Mouse (Mus musculus): ENCODE data around the gene Tmem184b. TPM values are rescaled to one million over a fixed set of nuclear protein-coding genes. Genes with fewer than 3 reads are reported as not detected.

The Tmem184b gene
- 10 to 100 TPM; 37.0 to 43.0 TPM for total RNA-seq (2021)

DNA sequence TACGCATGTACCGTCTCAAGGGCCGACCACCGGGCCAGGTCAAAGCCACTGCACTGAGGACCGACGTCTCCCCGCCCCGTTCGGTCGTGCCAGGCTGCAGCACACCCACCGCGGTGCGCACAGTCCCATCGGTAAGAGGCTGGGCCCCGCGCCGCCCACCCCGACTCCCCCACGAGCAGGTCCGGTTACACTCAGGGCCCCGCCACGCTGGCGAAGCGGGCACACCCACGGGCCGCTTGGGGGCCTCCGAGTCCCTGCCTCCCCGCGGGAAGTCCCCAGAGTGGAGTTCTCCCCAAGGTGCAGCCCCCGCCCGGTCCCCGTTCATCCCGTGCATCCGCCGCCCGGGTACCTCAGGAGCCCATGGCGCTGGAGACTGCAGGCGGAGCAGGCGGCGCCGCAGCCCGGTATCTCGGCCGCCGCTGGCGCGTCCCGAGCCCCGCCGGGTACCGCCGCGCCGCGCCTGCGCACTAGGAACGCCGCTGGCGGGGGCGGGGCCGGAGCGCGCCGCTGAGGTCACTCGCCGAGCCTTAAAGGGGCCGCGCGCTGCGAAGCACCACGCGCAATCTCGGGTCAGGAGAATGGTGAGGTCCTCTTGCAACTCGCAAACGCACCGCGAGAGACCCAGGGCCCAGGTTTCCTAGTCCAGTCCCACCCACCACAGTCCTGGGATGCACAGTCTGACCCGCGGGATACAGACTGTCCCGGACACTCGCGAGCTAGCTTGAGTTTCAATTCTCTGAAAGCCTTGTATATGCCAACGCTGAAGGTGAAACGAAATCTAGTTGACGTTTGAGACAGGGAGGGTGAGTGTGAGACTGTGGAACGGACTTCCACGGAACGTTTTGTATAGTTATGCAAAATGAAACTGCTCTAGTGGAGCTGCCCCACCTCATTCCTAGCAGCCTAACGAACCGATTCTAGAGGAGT lies at the start of gene Tmem184b:
Gene Tmem184b, minus strand, starts transcription at position 734 of the 927 bp plus-strand sequence.
- intact Hi-C loops (cut with DNase I), result loop anchor here (1.0 to 2.0 kb wide), 3 partner anchors 22 to 160 kb away; no protein-coding TSS in a partner anchor
- DNase-seq, result peak; percentile 92 to 93

GRCm38 (mm10) chr15:79448041-79448440 lies 44.7 kb upstream of the Tmem184b start:
- intact Hi-C loops (cut with DNase I), result no loop called here
- DNase-seq, result no peak

DNA sequence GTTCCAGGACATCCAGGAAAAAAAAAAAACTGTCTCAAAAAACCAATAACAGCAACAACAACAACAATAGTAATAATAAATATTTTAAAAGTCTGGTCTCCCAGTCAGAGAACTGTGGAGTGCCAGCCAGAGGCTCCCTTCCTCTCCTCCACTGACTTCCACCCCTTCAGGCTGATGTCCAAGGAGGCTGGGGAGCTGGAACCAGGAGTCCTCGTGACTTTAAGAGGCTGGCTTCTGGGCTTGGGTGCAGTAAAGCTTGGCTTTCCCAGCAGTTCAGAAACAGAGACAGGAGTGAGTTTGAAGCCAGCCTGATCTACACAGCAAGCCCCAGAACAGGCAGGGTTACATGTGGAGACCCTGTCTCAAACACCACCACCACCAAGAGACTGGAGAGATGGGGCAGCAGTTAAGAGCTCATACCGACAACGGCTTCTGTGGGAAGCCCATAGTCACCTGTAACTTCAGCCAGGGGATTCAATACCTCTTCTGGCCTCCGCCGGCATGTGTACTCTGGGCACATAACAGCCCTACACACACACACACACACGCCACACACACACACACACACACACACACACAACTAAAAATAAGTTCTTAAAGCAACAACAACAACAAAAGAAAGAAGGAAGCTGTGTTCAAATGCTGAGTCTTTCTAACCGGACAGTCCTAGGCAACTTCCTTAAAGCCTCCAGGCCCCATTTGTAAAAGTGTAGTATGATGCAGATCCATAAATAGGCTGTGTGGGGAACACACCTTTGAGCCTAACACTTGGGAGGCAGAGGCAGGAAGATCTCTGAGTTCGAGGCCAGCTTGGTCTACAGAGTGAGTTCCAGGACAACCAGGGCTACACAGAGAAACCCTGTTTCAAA lies 42.7 kb upstream of the Tmem184b start:
- intact Hi-C loops (cut with DNase I), result no loop called here
- DNase-seq, result no peak

- no peak for DNase-seq
- intact Hi-C loops (cut with DNase I), result loop anchor here (5.0 kb wide), 1 partner anchor 62 kb away; no protein-coding TSS in a partner anchor
Observed at GRCm38 (mm10) chr15:79443856-79444410, 40.6 kb upstream of the Tmem184b start.

- no peak for DNase-seq
Observed at GRCm38 (mm10) chr15:79442961-79443518, 39.7 kb upstream of the Tmem184b start.

DNA sequence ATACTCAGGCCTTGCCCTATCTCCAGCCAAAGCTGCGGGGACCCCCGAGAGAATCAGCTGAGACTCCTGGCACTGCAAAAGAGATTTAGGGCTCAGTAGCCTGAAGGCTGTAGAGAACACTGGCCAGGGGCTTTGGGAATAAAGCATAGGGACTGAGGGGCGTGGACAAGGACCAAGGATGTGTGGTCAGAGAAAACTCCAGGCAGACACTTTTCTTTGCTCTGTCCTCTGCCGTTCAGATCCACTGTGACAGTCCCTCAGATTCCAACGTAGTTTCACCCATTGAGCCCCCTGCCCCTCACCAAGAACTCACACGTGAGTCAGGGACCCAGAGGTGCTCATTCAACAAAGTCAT lies 38.9 kb upstream of the Tmem184b start:
- no peak for DNase-seq
- intact Hi-C loops (cut with DNase I), result loop anchor here (1.0 to 5.0 kb wide), 2 partner anchors 39 to 60 kb away; partner anchors contain the start of gene Tmem184b

More at GRCm38 (mm10) chr15:79442961-79443518, 39.7 kb upstream of the Tmem184b start:
- intact Hi-C loops (cut with DNase I), result loop anchor here (1.0 to 5.0 kb wide), 2 partner anchors 40 to 61 kb away; partner anchors contain the start of gene Tmem184b

- intact Hi-C loops (cut with DNase I), result loop anchor here (1.0 to 5.0 kb wide), 2 partner anchors 38 to 59 kb away; partner anchors contain the start of gene Tmem184b
- peak; percentile 88 to 90 for DNase-seq
Observed at GRCm38 (mm10) chr15:79441331-79442256, 38.2 kb upstream of the Tmem184b start.

- intact Hi-C loops (cut with DNase I), result loop anchor here (5.0 kb wide), 1 partner anchor 58 kb away; no protein-coding TSS in a partner anchor
- DNase-seq, result no peak
Observed at GRCm38 (mm10) chr15:79440651-79441330, 37.4 kb upstream of the Tmem184b start.

- intact Hi-C loops (cut with DNase I), result loop anchor here (5.0 kb wide), 1 partner anchor 58 kb away; no protein-coding TSS in a partner anchor
- DNase-seq, result peak; percentile 72 to 75
Observed at GRCm38 (mm10) chr15:79440223-79440622, 36.9 kb upstream of the Tmem184b start.

DNA sequence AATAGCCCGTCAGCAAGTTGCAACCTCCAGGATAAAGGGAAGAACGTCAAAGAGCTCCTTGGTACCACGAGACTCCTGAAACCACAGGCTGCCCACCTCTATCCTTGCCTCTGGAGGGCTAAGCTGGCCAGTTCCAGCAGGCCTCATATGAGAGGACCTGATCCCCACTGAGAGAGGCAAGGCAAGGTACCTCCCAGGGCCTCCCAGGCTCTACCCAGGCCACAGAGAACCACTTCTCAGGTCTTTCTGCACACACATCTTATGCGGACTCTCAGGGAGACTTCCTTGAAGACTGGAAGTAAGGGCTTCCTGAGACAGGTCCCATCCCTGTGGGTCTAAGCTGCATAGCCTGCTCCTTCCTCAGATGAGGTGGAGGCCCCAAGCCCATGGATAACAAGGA lies 36.0 kb upstream of the Tmem184b start:
- intact Hi-C loops (cut with DNase I), result no loop called here
- DNase-seq, result no peak

GRCm38 (mm10) chr15:79438816-79439215 lies 35.4 kb upstream of the Tmem184b start:
- intact Hi-C loops (cut with DNase I), result no loop called here

GRCm38 (mm10) chr15:79438209-79438810 lies 34.9 kb upstream of the Tmem184b start:
- intact Hi-C loops (cut with DNase I), result no loop called here
- no peak for DNase-seq

More at GRCm38 (mm10) chr15:79438816-79439215, 35.4 kb upstream of the Tmem184b start:
- DNase-seq, result no peak

DNA sequence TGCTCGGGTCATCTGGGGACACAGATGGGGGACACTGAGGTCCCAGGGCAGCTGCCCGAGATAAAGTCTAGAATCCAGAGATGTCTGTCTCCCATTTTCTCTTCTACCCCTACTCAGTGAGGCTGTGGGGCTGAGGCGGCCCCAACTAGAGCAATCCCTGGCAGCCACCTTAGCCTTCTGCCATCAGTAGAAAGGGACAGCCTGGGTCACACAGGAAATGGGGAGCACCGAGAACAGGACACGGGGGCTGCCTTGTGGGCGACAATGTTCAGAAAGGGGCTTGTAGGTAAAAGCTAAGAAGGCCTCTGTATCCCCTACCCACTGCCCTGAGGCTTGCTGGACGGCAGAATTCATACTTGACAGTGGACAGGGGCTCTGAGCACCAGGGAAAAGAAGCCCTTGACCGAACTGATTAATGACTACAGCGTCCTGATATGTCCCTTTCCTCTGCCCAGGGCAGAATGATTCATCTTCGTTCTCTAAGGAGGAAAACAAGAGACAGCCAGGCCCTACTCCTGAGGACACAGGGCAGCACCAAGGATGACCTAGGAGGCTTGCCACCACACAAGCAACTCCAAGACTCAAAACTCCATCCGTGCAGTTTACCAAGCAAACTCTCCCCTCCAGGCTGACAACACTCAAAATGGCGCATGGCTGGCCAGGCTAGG lies 34.3 kb upstream of the Tmem184b start:
- no peak for DNase-seq
- intact Hi-C loops (cut with DNase I), result no loop called here

- intact Hi-C loops (cut with DNase I), result no loop called here
- peak in 1 of 2 experiments; percentile 54 for DNase-seq
Observed at GRCm38 (mm10) chr15:79436481-79436921, 33.1 kb upstream of the Tmem184b start.

- intact Hi-C loops (cut with DNase I), result no loop called here
- peak; percentile 49 to 60 for DNase-seq
Observed at GRCm38 (mm10) chr15:79435191-79435671, 31.9 kb upstream of the Tmem184b start.

DNA sequence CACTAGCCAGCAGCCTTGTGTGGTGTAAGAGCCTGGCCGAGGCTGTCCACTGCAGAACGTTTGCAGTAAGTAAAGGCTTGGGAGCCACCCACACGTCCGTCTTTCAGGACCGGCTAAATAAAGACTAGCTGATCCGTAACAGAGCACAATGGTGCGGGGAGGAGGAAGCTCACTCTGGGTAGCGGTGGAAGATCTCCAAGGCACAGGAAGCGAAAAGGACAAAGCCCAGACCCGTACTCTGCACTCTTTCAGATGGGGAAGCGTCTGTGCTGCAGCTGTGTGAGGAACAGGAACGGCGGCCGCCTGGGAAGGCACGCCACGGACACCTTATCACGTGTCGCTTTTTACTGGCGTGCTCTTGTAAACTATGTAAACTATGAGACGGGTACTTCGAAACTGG lies 29.5 kb upstream of the Tmem184b start:
- intact Hi-C loops (cut with DNase I), result no loop called here

DNA sequence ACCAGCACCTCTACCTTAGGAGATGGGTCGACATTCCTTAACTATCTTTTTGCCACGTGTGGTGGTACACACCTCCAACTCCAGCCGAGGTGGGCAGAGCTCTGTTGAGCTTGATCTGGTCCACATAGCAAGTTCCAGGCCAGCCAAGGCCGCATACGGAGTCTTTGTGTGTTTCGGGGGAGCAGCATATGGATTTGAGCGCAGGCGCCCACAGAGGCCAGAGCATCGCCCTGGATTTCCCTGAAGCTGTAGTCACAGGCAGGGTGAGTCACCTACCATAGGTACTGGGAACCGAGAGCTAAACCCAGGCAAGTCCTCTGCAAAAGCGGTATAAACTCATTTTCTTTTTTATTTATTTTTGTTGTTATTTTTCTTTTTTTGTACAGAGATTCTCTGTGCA lies 29.0 kb upstream of the Tmem184b start:
- intact Hi-C loops (cut with DNase I), result no loop called here
- DNase-seq, result no peak

More for the DNA sequence above, 29.5 kb upstream of the Tmem184b start:
- DNase-seq, result peak; percentile 55 to 66

All from heart, postnatal 36 days (tissue).